Mouse (Mus musculus) frontal cortex, adult 2 months (tissue): ENCODE data around the gene Ptpru. TPM values are rescaled to one million over a fixed set of nuclear protein-coding genes. Genes with fewer than 3 reads are reported as not detected.
"Not testable (repeated sequence)": the region's sequence is repeated elsewhere in the genome, so short reads cannot be mapped to it uniquely, and the experiment has no call there.

Source experiments
- DNase-seq, 2 experiments: peaks; one replicate each; pipeline ENCODE4 v3.0.0; 2022; ENCODE audit warnings: low spot score in 1 of 2; ENCODE audit errors: extremely low spot score in 1 of 2
- polyA plus RNA-seq: library from polyadenylated mRNA; depleted of rRNA; stranded (reverse); fragments of >200 nt; gene quantifications from 2 replicates; pipeline ENCODE4 v1.2.3, GENCODE M21; 2012

The Ptpru gene
- polyA plus RNA-seq, 1 experiment: 38.9 TPM

- DNase-seq: no peak
Measured at GRCm38 (mm10) chr4:131836891-131837491, 1.1 kb downstream of the Ptpru start.

GRCm38 (mm10) chr4:131836351-131836881, 1.7 kb downstream of the Ptpru start:
- no peak for DNase-seq

GRCm38 (mm10) chr4:131833971-131834609, 4.0 kb downstream of the Ptpru start:
- peak in 1 of 2 experiments; percentile 65 for DNase-seq

- DNase-seq: no peak
Measured at GRCm38 (mm10) chr4:131832759-131833407, 5.2 kb downstream of the Ptpru start.

GRCm38 (mm10) chr4:131831546-131832045, 6.5 kb downstream of the Ptpru start:
- DNase-seq: no peak

GRCm38 (mm10) chr4:131829123-131829522, 9.0 kb downstream of the Ptpru start:
- no peak for DNase-seq

GRCm38 (mm10) chr4:131826905-131827304, 11.2 kb downstream of the Ptpru start:
- no peak for DNase-seq

- no peak for DNase-seq
Measured at GRCm38 (mm10) chr4:131825830-131826229, 12.3 kb downstream of the Ptpru start.

- no peak for DNase-seq
Measured at GRCm38 (mm10) chr4:131824939-131825338, 13.1 kb downstream of the Ptpru start.

- no peak for DNase-seq
Measured at GRCm38 (mm10) chr4:131822583-131822982, 15.5 kb downstream of the Ptpru start.

- DNase-seq: peak; percentile 49 to 67
Measured at GRCm38 (mm10) chr4:131821161-131821731, 16.8 kb downstream of the Ptpru start.

- DNase-seq: no peak
Measured at GRCm38 (mm10) chr4:131818926-131819325, 19.2 kb downstream of the Ptpru start.

- DNase-seq: no peak
Measured at GRCm38 (mm10) chr4:131815774-131816173, 22.3 kb downstream of the Ptpru start.

- DNase-seq: no peak
Measured at GRCm38 (mm10) chr4:131814869-131815268, 23.2 kb downstream of the Ptpru start.

GRCm38 (mm10) chr4:131813798-131814197, 24.3 kb downstream of the Ptpru start:
- no peak for DNase-seq

- peak in 1 of 2 experiments; percentile 28 for DNase-seq
Measured at GRCm38 (mm10) chr4:131812458-131812857, 25.6 kb downstream of the Ptpru start.

- peak in 1 of 2 experiments; percentile 24 for DNase-seq
Measured at GRCm38 (mm10) chr4:131805255-131805654, 32.8 kb downstream of the Ptpru start.

GRCm38 (mm10) chr4:131804732-131805131, 33.4 kb downstream of the Ptpru start:
- not testable (repeated sequence) for DNase-seq

- DNase-seq: no peak
Measured at GRCm38 (mm10) chr4:131803846-131804245, 34.2 kb downstream of the Ptpru start.

- no peak for DNase-seq
Measured at GRCm38 (mm10) chr4:131798968-131799367, 39.1 kb downstream of the Ptpru start.

- no peak for DNase-seq
Measured at GRCm38 (mm10) chr4:131797920-131798319, 40.2 kb downstream of the Ptpru start.
